Mouse (Mus musculus): Measurements from ENCODE around the gene Smg9. TPM values are rescaled to one million over a fixed set of nuclear protein-coding genes. Genes with fewer than 3 reads are reported as not detected.
A peak's percentile ranks its signal among the peaks of the same experiment; 100 is the strongest.
"Not testable (repeated sequence)": the region's sequence is repeated elsewhere in the genome, so short reads cannot be mapped to it uniquely, and the experiment has no call there.

Gene Smg9
- total RNA-seq, 1 experiment from 2014 or later = 20.1 TPM

- no peak for ATAC-seq (replicated peaks; ENCODE audit: insufficient number of reproducible peaks, low FRiP score, low TSS enrichment, poor library complexity, severe bottlenecking)
Observed at GRCm38 (mm10) chr7:24398364-24398913, 980 bp upstream of the Smg9 start.

- ATAC-seq (replicated peaks; ENCODE audit: insufficient number of reproducible peaks, low FRiP score, low TSS enrichment, poor library complexity, severe bottlenecking) = no peak
Observed at GRCm38 (mm10) chr7:24400082-24400452, 648 bp downstream of the Smg9 start.

- not testable (repeated sequence) for ATAC-seq (replicated peaks; ENCODE audit: insufficient number of reproducible peaks, low FRiP score, low TSS enrichment, poor library complexity, severe bottlenecking)
Observed at GRCm38 (mm10) chr7:24400489-24400888, 1.1 kb downstream of the Smg9 start.

GRCm38 (mm10) chr7:24402851-24403250 is 3.4 kb downstream of the Smg9 start:
- no peak for ATAC-seq (replicated peaks; ENCODE audit: insufficient number of reproducible peaks, low FRiP score, low TSS enrichment, poor library complexity, severe bottlenecking)

- 0 out of 2 replicates have a peak, but pooled peaks have one; percentile 15 for ATAC-seq (replicated peaks; ENCODE audit: insufficient number of reproducible peaks, low FRiP score, low TSS enrichment, poor library complexity, severe bottlenecking)
Observed at GRCm38 (mm10) chr7:24405649-24406048, 6.2 kb downstream of the Smg9 start.

- ATAC-seq (replicated peaks; ENCODE audit: insufficient number of reproducible peaks, low FRiP score, low TSS enrichment, poor library complexity, severe bottlenecking) = no peak
Observed at GRCm38 (mm10) chr7:24406528-24407344, 7.3 kb downstream of the Smg9 start.

- no peak for ATAC-seq (replicated peaks; ENCODE audit: insufficient number of reproducible peaks, low FRiP score, low TSS enrichment, poor library complexity, severe bottlenecking)
Observed at GRCm38 (mm10) chr7:24408186-24408585, 8.8 kb downstream of the Smg9 start.

- no peak for ATAC-seq (replicated peaks; ENCODE audit: insufficient number of reproducible peaks, low FRiP score, low TSS enrichment, poor library complexity, severe bottlenecking)
Observed at GRCm38 (mm10) chr7:24410123-24410522, 10.7 kb downstream of the Smg9 start.

GRCm38 (mm10) chr7:24410831-24411230 is 11.4 kb downstream of the Smg9 start:
- ATAC-seq (replicated peaks; ENCODE audit: insufficient number of reproducible peaks, low FRiP score, low TSS enrichment, poor library complexity, severe bottlenecking) = no peak

- ATAC-seq (replicated peaks; ENCODE audit: insufficient number of reproducible peaks, low FRiP score, low TSS enrichment, poor library complexity, severe bottlenecking) = peak; percentile 58
Observed at GRCm38 (mm10) chr7:24413630-24414029, 14.2 kb downstream of the Smg9 start.

- ATAC-seq (replicated peaks; ENCODE audit: insufficient number of reproducible peaks, low FRiP score, low TSS enrichment, poor library complexity, severe bottlenecking) = no peak
Observed at GRCm38 (mm10) chr7:24415261-24415660, 15.8 kb downstream of the Smg9 start.

- no peak for ATAC-seq (replicated peaks; ENCODE audit: insufficient number of reproducible peaks, low FRiP score, low TSS enrichment, poor library complexity, severe bottlenecking)
Observed at GRCm38 (mm10) chr7:24419579-24419978, 20.2 kb downstream of the Smg9 start.

- ATAC-seq (replicated peaks; ENCODE audit: insufficient number of reproducible peaks, low FRiP score, low TSS enrichment, poor library complexity, severe bottlenecking) = no peak
Observed at GRCm38 (mm10) chr7:24421648-24422047, 22.2 kb downstream of the Smg9 start.

- ATAC-seq (replicated peaks; ENCODE audit: insufficient number of reproducible peaks, low FRiP score, low TSS enrichment, poor library complexity, severe bottlenecking) = no peak
Observed at GRCm38 (mm10) chr7:24422251-24422650, 22.8 kb downstream of the Smg9 start.

- no peak for ATAC-seq (replicated peaks; ENCODE audit: insufficient number of reproducible peaks, low FRiP score, low TSS enrichment, poor library complexity, severe bottlenecking)
Observed at GRCm38 (mm10) chr7:24423107-24423763, 23.8 kb downstream of the Smg9 start.

GRCm38 (mm10) chr7:24423956-24424732 is 24.7 kb downstream of the Smg9 start:
- no peak for ATAC-seq (replicated peaks; ENCODE audit: insufficient number of reproducible peaks, low FRiP score, low TSS enrichment, poor library complexity, severe bottlenecking)

GRCm38 (mm10) chr7:24425919-24426318 is 26.5 kb downstream of the Smg9 start:
- ATAC-seq (replicated peaks; ENCODE audit: insufficient number of reproducible peaks, low FRiP score, low TSS enrichment, poor library complexity, severe bottlenecking) = no peak

- no peak for ATAC-seq (replicated peaks; ENCODE audit: insufficient number of reproducible peaks, low FRiP score, low TSS enrichment, poor library complexity, severe bottlenecking)
Observed at GRCm38 (mm10) chr7:24427168-24427567, 27.7 kb downstream of the Smg9 start.

GRCm38 (mm10) chr7:24428725-24429124 is 29.3 kb downstream of the Smg9 start:
- ATAC-seq (replicated peaks; ENCODE audit: insufficient number of reproducible peaks, low FRiP score, low TSS enrichment, poor library complexity, severe bottlenecking) = no peak

All from monocyte, adult 5-6 weeks (primary cell).